Mouse (Mus musculus) liver, adult 2 months (tissue): ENCODE measurements around the gene Rap1b.

Experiments used
- CTCF ChIP-seq: fragments of 200-500 bp; IDR thresholded peaks from 2 replicates; pipeline ENCODE4 v1.5.1; 2011; ENCODE audit warnings: low read depth, low read length, control low read depth
- POLR2A ChIP-seq: fragments of 200-500 bp; IDR thresholded peaks from 2 replicates; pipeline ENCODE4 v1.6.1; 2011; ENCODE audit warnings: low read length, control low read depth; ENCODE audit not compliant: insufficient read depth; ENCODE audit errors: extremely low read depth

DNA sequence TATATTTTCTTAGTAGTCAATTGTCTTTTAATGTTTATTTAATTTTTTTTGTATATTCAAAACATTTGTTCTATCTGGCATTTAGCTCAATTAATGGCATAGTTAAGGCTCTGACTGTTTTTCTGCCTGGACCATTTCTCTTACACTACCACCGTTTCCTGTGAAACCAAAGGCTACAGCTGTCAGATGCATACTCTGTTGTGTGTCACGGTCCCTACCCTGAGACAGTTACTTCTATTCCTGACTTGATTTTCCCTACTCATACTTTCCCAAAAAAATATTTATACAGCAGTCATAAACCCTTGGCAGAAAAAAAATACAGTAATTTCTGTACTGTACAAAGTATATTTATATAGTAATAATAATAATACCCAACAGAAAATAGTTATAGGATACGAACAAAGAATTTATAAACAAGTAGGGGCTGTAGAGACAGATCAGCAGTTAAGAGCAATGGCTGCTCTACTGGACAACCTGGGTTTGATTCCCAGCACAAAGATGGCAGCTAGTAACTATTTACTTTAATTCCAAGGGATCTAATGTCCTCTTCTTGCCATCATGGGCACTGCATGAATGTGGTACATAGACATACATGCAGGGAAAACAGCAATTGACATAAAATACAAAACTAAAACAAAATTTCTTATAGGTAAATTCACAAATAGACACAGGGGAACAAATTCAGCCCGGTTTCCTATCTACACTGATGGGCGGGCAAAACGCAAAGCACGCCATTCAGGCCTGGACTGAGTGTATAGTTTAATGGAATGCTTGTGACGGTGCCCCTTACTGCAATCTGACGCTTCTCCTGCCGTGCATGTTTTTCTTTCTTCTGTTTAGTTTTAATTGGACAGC is 78.3 kb downstream of the Rap1b start:
- TF ChIP-seq CTCF: no peak
- TF ChIP-seq POLR2A: no peak
